Mouse (Mus musculus) kidney, postnatal 14 days (tissue): ENCODE measurements at regions not wholly inside any gene's neighbourhood (a gene's known extent, or its start where the extent isn't known, plus 50 kb on each side); places are given as distances from the start of the nearest gene placed in this dataset.

Source experiments
- DNase-seq: peaks from one replicate; pipeline ENCODE4 v3.0.0; 2022; ENCODE audit warnings: mixed read lengths

GRCm38 (mm10) chr1:105074326-105074725 lies 282.2 kb downstream of the Rnf152 start:
- DNase-seq, result no peak

- no peak for DNase-seq
Measured at GRCm38 (mm10) chr1:105070661-105071455, 285.7 kb downstream of the Rnf152 start.

- no peak for DNase-seq
Measured at GRCm38 (mm10) chr1:105067902-105068301, 288.6 kb downstream of the Rnf152 start.

GRCm38 (mm10) chr1:105067049-105067795 lies 289.3 kb downstream of the Rnf152 start:
- no peak for DNase-seq

GRCm38 (mm10) chr1:105050584-105051363 lies 282.4 kb downstream of the Cdh20 start:
- no peak for DNase-seq
